Comparison of ENCODE assay signal across 9 mouse cellular contexts in the genomic region with DNA sequence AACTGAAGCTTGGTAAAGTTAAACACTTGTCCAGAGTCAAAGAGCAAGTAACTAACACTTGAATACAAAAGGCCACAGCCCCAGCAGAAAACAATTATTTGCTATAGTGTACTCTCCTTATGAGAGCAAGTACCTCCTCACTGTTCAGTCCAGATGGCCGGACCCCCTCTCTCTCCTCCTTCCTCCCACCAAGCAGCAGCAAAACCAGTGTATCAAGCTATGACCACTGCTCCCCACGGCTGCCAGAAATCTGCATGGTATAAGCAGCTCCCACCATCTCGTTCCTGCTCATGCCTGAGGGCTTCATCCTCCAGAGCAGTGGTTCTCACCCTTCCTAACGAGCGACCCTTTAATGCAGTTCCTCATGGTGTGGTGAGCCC. TPM values are rescaled to one million over a fixed set of nuclear protein-coding genes. Genes with fewer than 3 reads are reported as not detected.
DNase-seq lines count a peak whose midpoint lies in the region; ATAC-seq and TF ChIP-seq lines count a peak whose summit lies in the region.
"Had no signal": no experiment of that assay in that cellular context is flagged by ENCODE, and none has a peak within 500 bp of the region (broad histone marks: within the 10 kb centered on the region; RNA-seq: fewer than 3 reads in every experiment).

No protein-coding gene starts in this region.

- no peak overlapping the region for H3K4me2 ChIP-seq in hindbrain, embryonic 11.5 days (replicated peaks; ENCODE audit: low read depth, low read length)
- H3K4me2 ChIP-seq in CH12.LX (ENCODE audit: insufficient read depth, low read depth, poor library complexity, severe bottlenecking) = no peak overlapping the region
- H3K4me2 ChIP-seq in limb, embryonic 13.5 days (replicated peaks) = no peak overlapping the region

- whole genome bisulfite sequencing in hindbrain, embryonic 10.5 days = 53% methylated on average over 5 of the region's 5 CpGs
- WGBS in hindbrain, embryonic 11.5 days = 48% methylated on average over 5 of the region's 5 CpGs
- WGBS in limb, embryonic 13.5 days = 27% methylated on average over 5 of the region's 5 CpGs

- no peak for TF ChIP-seq EP300 in CH12.LX (IDR thresholded peaks at IDR 0.05; ENCODE audit: low read length)

- no peak for TF ChIP-seq RAD21 in CH12.LX (IDR thresholded peaks at IDR 0.05; ENCODE audit: low read depth, low read length)

- peak overlapping the region; percentile 54 for H3K27ac ChIP-seq in hindbrain, embryonic 10.5 days
- H3K27ac ChIP-seq in hindbrain, embryonic 11.5 days (ENCODE audit: low read depth, low read length) = no peak overlapping the region
- H3K27ac ChIP-seq in CH12.LX (ENCODE audit: insufficient read depth, low read depth) = peak overlapping the region; percentile 35
- H3K27ac ChIP-seq in brown adipose tissue, adult 24 weeks (replicated peaks; ENCODE audit: low read depth, low read length) = peak overlapping the region; percentile 77
- peak overlapping the region; percentile 52; the same call in 1 of the 2 replicates for H3K27ac ChIP-seq in limb, embryonic 13.5 days

- no peak for DNase-seq in hindbrain, embryonic 10.5 days (ENCODE audit: low spot score)
- DNase-seq in hindbrain, embryonic 11.5 days (ENCODE audit: low spot score) = no peak
- DNase-seq in CH12.LX (ENCODE audit: extremely low read depth) = no peak
- DNase-seq in right cerebral cortex, postnatal 4 days = no peak
- DNase-seq in c-Kit-positive CD71-positive TER-119-positive erythroid progenitor cells, embryonic 14.5 days (ENCODE audit: low spot score) = no peak
- no peak for DNase-seq in spleen, postnatal 36 days (ENCODE audit: low spot score in 2 of 2)
- DNase-seq: right cerebral cortex, postnatal 25 days had no signal

- no peaks in the 10 kb centered on the region for H3K9me3 ChIP-seq in hindbrain, embryonic 10.5 days
- no peaks in the 10 kb centered on the region for H3K9me3 ChIP-seq in hindbrain, embryonic 11.5 days (ENCODE audit: control insufficient read depth, low read length)
- H3K9me3 ChIP-seq in CH12.LX (replicated peaks; ENCODE audit: low read length) = no peaks in the 10 kb centered on the region
- H3K9me3 ChIP-seq in limb, embryonic 13.5 days = no peaks in the 10 kb centered on the region

- TF ChIP-seq POLR2A in CH12.LX (IDR thresholded peaks at IDR 0.05; ENCODE audit: low read depth, low read length) = no peak

- dilution Hi-C loops in CH12.LX (cut with MboI; ENCODE audit: extremely low pct_ligation_motif_present, extremely low pct_unique_long_range_greater_than_20kb, low sequenced_read_pairs) = no loop called here

- peaks cover 33% of the 10 kb centered on the region for H3K4me1 ChIP-seq in hindbrain, embryonic 10.5 days (replicated peaks)
- peaks cover 3% of the 10 kb centered on the region; the same call in 1 of the 2 replicates for H3K4me1 ChIP-seq in hindbrain, embryonic 11.5 days (replicated peaks; ENCODE audit: control insufficient read depth, insufficient read depth, low read length)
- H3K4me1 ChIP-seq in CH12.LX (ENCODE audit: control insufficient read depth in 1 of 2, insufficient read depth in 2 of 2) = peaks cover 34 to 79% of the 10 kb centered on the region in 2 experiments
- peaks cover 30% of the 10 kb centered on the region for H3K4me1 ChIP-seq in brown adipose tissue, adult 24 weeks (ENCODE audit: control insufficient read depth, insufficient read depth, insufficient read length, low read length)
- peaks cover 31% of the 10 kb centered on the region for H3K4me1 ChIP-seq in limb, embryonic 13.5 days

- in situ Hi-C loops in CH12.LX (cut with MboI; ENCODE audit: low pct_ligation_motif_present, low pct_unique_long_range_greater_than_20kb, low sequenced_read_pairs) = no loop called here

- no peak for ATAC-seq in hindbrain, embryonic 11.5 days (ENCODE audit: low FRiP score)
- ATAC-seq in limb, embryonic 13.5 days (ENCODE audit: low FRiP score, low read depth) = no peak

- peaks cover 94% of the 10 kb centered on the region for H3K79me2 ChIP-seq in CH12.LX (replicated peaks; ENCODE audit: control insufficient read depth, extremely low read depth, insufficient read depth, poor library complexity, severe bottlenecking)

- H3K9ac ChIP-seq in hindbrain, embryonic 11.5 days (ENCODE audit: low read depth, low read length) = no peak overlapping the region
- no peak overlapping the region for H3K9ac ChIP-seq in CH12.LX (ENCODE audit: insufficient read depth, low read depth)
- no peak overlapping the region for H3K9ac ChIP-seq in limb, embryonic 13.5 days

- TF ChIP-seq CTCF in CH12.LX (conservative IDR thresholded peaks at IDR 0.05 in 1 of 2, IDR thresholded peaks at IDR 0.05 in 1 of 2; ENCODE audit: low read depth in 2 of 2, low read length in 2 of 2) = no peak

- no peak overlapping the region for H3K4me3 ChIP-seq in hindbrain, embryonic 10.5 days
- H3K4me3 ChIP-seq in hindbrain, embryonic 11.5 days (ENCODE audit: low read depth, low read length) = no peak overlapping the region
- no peak overlapping the region for H3K4me3 ChIP-seq in CH12.LX (replicated peaks in 1 of 3; ENCODE audit: low read depth in 2 of 3, low read length in 2 of 3, poor library complexity in 1 of 3)
- no peak overlapping the region for H3K4me3 ChIP-seq in brown adipose tissue, adult 24 weeks (ENCODE audit: insufficient read depth, low read depth, low read length)
- no peak overlapping the region for H3K4me3 ChIP-seq in limb, embryonic 13.5 days

- H3K36me3 ChIP-seq in hindbrain, embryonic 10.5 days = peaks cover 19% of the 10 kb centered on the region; the same call in 1 of the 2 replicates
- no peaks in the 10 kb centered on the region for H3K36me3 ChIP-seq in hindbrain, embryonic 11.5 days (ENCODE audit: control insufficient read depth, insufficient read depth, low read length)
- H3K36me3 ChIP-seq in CH12.LX (replicated peaks in 1 of 2; ENCODE audit: control insufficient read depth in 1 of 2, insufficient read depth in 1 of 2, low read length in 1 of 2) = peaks cover 25 to 63% of the 10 kb centered on the region in 2 experiments
- H3K36me3 ChIP-seq in limb, embryonic 13.5 days = peaks cover 15% of the 10 kb centered on the region; the same call in 1 of the 2 replicates

- no peaks in the 10 kb centered on the region for H3K27me3 ChIP-seq in hindbrain, embryonic 10.5 days (ENCODE audit: insufficient read depth, poor library complexity, severe bottlenecking)
- no peaks in the 10 kb centered on the region for H3K27me3 ChIP-seq in hindbrain, embryonic 11.5 days (ENCODE audit: control insufficient read depth, insufficient read depth, low read length)
- H3K27me3 ChIP-seq in CH12.LX (replicated peaks) = no peaks in the 10 kb centered on the region
- no peaks in the 10 kb centered on the region for H3K27me3 ChIP-seq in limb, embryonic 13.5 days

TF ChIP-seq in CH12.LX, 34 proteins besides CTCF, POLR2A, EP300 and RAD21:
- no peak for TF ChIP-seq PAX5 (IDR thresholded peaks at IDR 0.05; ENCODE audit: low read length)
- TF ChIP-seq JUN (IDR thresholded peaks at IDR 0.05; ENCODE audit: insufficient read depth, low read depth, low read length) = no peak
- no peak for TF ChIP-seq MAFK (IDR thresholded peaks at IDR 0.05; ENCODE audit: insufficient replicate concordance, low read length)
- no peak for TF ChIP-seq E2F4 (IDR thresholded peaks at IDR 0.05; ENCODE audit: insufficient replicate concordance, low read depth, low read length)

RNA-seq across cellular contexts. Expression of a gene that starts 26.4 kb away (rescaled TPM):
- 110 and 128 TPM in 2 replicates for polyA plus RNA-seq in hindbrain, embryonic 10.5 days (2016; fragmentation: Nextera tagmentation; extraction: Ambion mirVana)
- 129 and 134 TPM in 2 replicates for polyA plus RNA-seq in hindbrain, embryonic 11.5 days (2014; fragmentation: Nextera tagmentation; extraction: Ambion mirVana)
- total RNA-seq in CH12.LX (2012; rRNA removed) (47.7 and 80.3 TPM in 2 replicates), CH12.LX (2014; rRNA removed) (13.7 and 21.3 TPM in 2 replicates)
- polyA plus RNA-seq in CH12.LX (2012; ENCODE audit: insufficient read length, low read depth) = 33.2 and 34.5 TPM in 2 replicates
- 22.5 and 23.5 TPM in 2 replicates for polyA plus RNA-seq in brown adipose tissue, adult 24 weeks (2012; ENCODE audit: insufficient read depth, insufficient read length, missing spikeins)
- polyA plus RNA-seq in limb, embryonic 13.5 days (2015; fragmentation: Nextera tagmentation; extraction: Ambion mirVana) = 93.3 and 93.5 TPM in 2 replicates

RNA-seq across cellular contexts. Expression of a gene that starts 42.7 kb away (rescaled TPM):
- polyA plus RNA-seq in hindbrain, embryonic 10.5 days (2016; fragmentation: Nextera tagmentation; extraction: Ambion mirVana) = 106 and 137 TPM in 2 replicates
- polyA plus RNA-seq in hindbrain, embryonic 11.5 days (2014; fragmentation: Nextera tagmentation; extraction: Ambion mirVana) = 139 and 140 TPM in 2 replicates
- 66.1 and 70.9 TPM in 2 replicates for total RNA-seq in CH12.LX (2012; rRNA removed)
- 98.0 and 105 TPM in 2 replicates for total RNA-seq in CH12.LX (2014; rRNA removed)
- 123 and 127 TPM in 2 replicates for polyA plus RNA-seq in CH12.LX (2012; ENCODE audit: insufficient read length, low read depth)
- polyA plus RNA-seq in brown adipose tissue, adult 24 weeks (2012; ENCODE audit: insufficient read depth, insufficient read length, missing spikeins) = not detected in 2 replicates
- 83.1 and 86.8 TPM in 2 replicates for polyA plus RNA-seq in limb, embryonic 13.5 days (2015; fragmentation: Nextera tagmentation; extraction: Ambion mirVana)

RNA-seq across cellular contexts. Expression of a gene that starts 51.1 kb away (rescaled TPM):
- 5.0 and 5.1 TPM in 2 replicates for polyA plus RNA-seq in hindbrain, embryonic 10.5 days (2016; fragmentation: Nextera tagmentation; extraction: Ambion mirVana)
- 4.1 and 4.4 TPM in 2 replicates for polyA plus RNA-seq in hindbrain, embryonic 11.5 days (2014; fragmentation: Nextera tagmentation; extraction: Ambion mirVana)
- not detected in 2 replicates for total RNA-seq in CH12.LX (2012; rRNA removed)
- total RNA-seq in CH12.LX (2014; rRNA removed) = not detected in 2 replicates
- not detected in 2 replicates for polyA plus RNA-seq in CH12.LX (2012; ENCODE audit: insufficient read length, low read depth)
- 6.3 and 8.7 TPM in 2 replicates for polyA plus RNA-seq in brown adipose tissue, adult 24 weeks (2012; ENCODE audit: insufficient read depth, insufficient read length, missing spikeins)
- polyA plus RNA-seq in limb, embryonic 13.5 days (2015; fragmentation: Nextera tagmentation; extraction: Ambion mirVana) = 32.0 and 34.4 TPM in 2 replicates

Comparison
In these comparisons a context has a peak if more than half of its experiments do, and no peak if none do; other contexts are left out.
1. RNA of a gene that starts 42.7 kb away (polyA plus RNA-seq): 139 to 140 TPM in hindbrain, embryonic 11.5 days, 123 to 127 TPM in CH12.LX, 106 to 137 TPM in hindbrain, embryonic 10.5 days and 83.1 to 86.8 TPM in limb, embryonic 13.5 days; not detected in brown adipose tissue, adult 24 weeks; every median in the first group is over 10 times any median in the second.